Mouse (Mus musculus) stomach, embryonic 15.5 days (tissue): Measurements from ENCODE around the gene Gm49368. TPM values are rescaled to one million over a fixed set of nuclear protein-coding genes. Genes with fewer than 3 reads are reported as not detected.

Experiments
- ATAC-seq: fragments of 200-750 bp; cut with Nextera tagmentation; 2 replicates; pipeline ENCODE4 v1.8.0; 2017; ENCODE audit warnings: low read depth, moderate number of reproducible peaks, moderate TSS enrichment; ENCODE audit not compliant: insufficient read depth, low FRiP score
- H3K27ac ChIP-seq: fragments of 300-500 bp; sonication (generic); 2 replicates; pipeline ENCODE4 v1.5.1; 2015; ENCODE audit warnings: mild to moderate bottlenecking, inconsistent platforms
- H3K27me3 ChIP-seq: fragments of 300-500 bp; sonication (generic); replicated peaks from 2 replicates; pipeline ENCODE4 v1.6.1; 2015; ENCODE audit warnings: inconsistent platforms
- H3K36me3 ChIP-seq: fragments of 300-500 bp; sonication (generic); 2 replicates; pipeline ENCODE4 v1.6.1; 2015; ENCODE audit warnings: inconsistent platforms
- H3K4me1 ChIP-seq: fragments of 300-500 bp; sonication (generic); 2 replicates; pipeline ENCODE4 v1.6.1; 2015; ENCODE audit warnings: inconsistent platforms
- H3K4me2 ChIP-seq: fragments of 300-500 bp; sonication (generic); 2 replicates; pipeline ENCODE4 v1.6.1; 2015; ENCODE audit warnings: mild to moderate bottlenecking, inconsistent platforms
- H3K4me3 ChIP-seq: fragments of 300-500 bp; sonication (generic); replicated peaks from 2 replicates; pipeline ENCODE4 v1.5.1; 2015; ENCODE audit warnings: inconsistent platforms
- H3K9ac ChIP-seq: fragments of 300-500 bp; sonication (generic); 2 replicates; pipeline ENCODE4 v1.6.1; 2015; ENCODE audit warnings: inconsistent platforms
- H3K9me3 ChIP-seq: fragments of 300-500 bp; sonication (generic); 2 replicates; pipeline ENCODE4 v1.6.1; 2016; ENCODE audit warnings: inconsistent platforms
- WGBS: fragments of 180-500 bp; shearing (Covaris S2); methylation state at CpG from one replicate; pipeline ENCODE4 v1.1.7; 2015; 5-methylcytosine and 5-hydroxymethylcytosine counted together
- polyA plus RNA-seq: library from polyadenylated mRNA; unstranded; fragments of >200 nt; fragmentation: Nextera tagmentation; extraction: Ambion mirVana; gene quantifications from 2 replicates; pipeline ENCODE4 v1.2.1, GENCODE M21; 2015

The Gm49368 gene
- polyA plus RNA-seq, 1 experiment from 2014 or later, result not detected

GRCm38 (mm10) chr7:128110314-128110713 is 47.8 kb downstream of the Gm49368 start:
- Histone ChIP-seq H3K9ac (no peak overlapping the region), H3K9me3 (no peaks in the 10 kb centered on the region), H3K36me3 (no peaks in the 10 kb centered on the region), H3K4me2 (no peak overlapping the region), H3K27me3 (no peaks in the 10 kb centered on the region), H3K4me1 (no peaks in the 10 kb centered on the region), H3K4me3 (no peak overlapping the region), H3K27ac (no peak overlapping the region)
- no peak for ATAC-seq
- 43% methylated on average over 2 of the region's 2 CpGs for WGBS

GRCm38 (mm10) chr7:128112131-128112530 is 49.6 kb downstream of the Gm49368 start:
- H3K36me3 ChIP-seq, result no peaks in the 10 kb centered on the region
- H3K4me3 ChIP-seq, result no peak overlapping the region
- ATAC-seq, result no peak
- no peak overlapping the region for H3K27ac ChIP-seq
- 85% methylated on average over 11 of the region's 11 CpGs for WGBS
- no peaks in the 10 kb centered on the region for H3K4me1 ChIP-seq
- H3K9me3 ChIP-seq, result no peaks in the 10 kb centered on the region
- no peak overlapping the region for H3K9ac ChIP-seq
- H3K27me3 ChIP-seq, result no peaks in the 10 kb centered on the region
- no peak overlapping the region for H3K4me2 ChIP-seq

GRCm38 (mm10) chr7:128114371-128115105 is 52.1 kb downstream of the Gm49368 start:
- H3K9ac ChIP-seq, result no peak overlapping the region
- WGBS, result 90% methylated on average over 11 of the region's 11 CpGs
- H3K9me3 ChIP-seq, result no peaks in the 10 kb centered on the region
- ATAC-seq, result no peak
- H3K4me2 ChIP-seq, result no peak overlapping the region
- H3K27ac ChIP-seq, result no peak overlapping the region
- H3K4me1 ChIP-seq, result no peaks in the 10 kb centered on the region
- H3K4me3 ChIP-seq, result no peak overlapping the region
- H3K36me3 ChIP-seq, result no peaks in the 10 kb centered on the region
- H3K27me3 ChIP-seq, result no peaks in the 10 kb centered on the region

- H3K36me3 ChIP-seq, result no peaks in the 10 kb centered on the region
- H3K27me3 ChIP-seq, result no peaks in the 10 kb centered on the region
- no peak for ATAC-seq
- H3K4me3 ChIP-seq, result no peak overlapping the region
- H3K9me3 ChIP-seq, result no peaks in the 10 kb centered on the region
- 70% methylated on average over 5 of the region's 5 CpGs for WGBS
- H3K4me1 ChIP-seq, result no peaks in the 10 kb centered on the region
- H3K27ac ChIP-seq, result no peak overlapping the region
- no peak overlapping the region for H3K4me2 ChIP-seq
- H3K9ac ChIP-seq, result no peak overlapping the region
Observed at GRCm38 (mm10) chr7:128115211-128115958, 52.9 kb downstream of the Gm49368 start.

- H3K9ac ChIP-seq, result no peak overlapping the region
- H3K27me3 ChIP-seq, result no peaks in the 10 kb centered on the region
- no peaks in the 10 kb centered on the region for H3K4me1 ChIP-seq
- no peaks in the 10 kb centered on the region for H3K9me3 ChIP-seq
- H3K27ac ChIP-seq, result no peak overlapping the region
- H3K4me3 ChIP-seq, result no peak overlapping the region
- 91% methylated on average over 5 of the region's 5 CpGs for WGBS
- no peaks in the 10 kb centered on the region for H3K36me3 ChIP-seq
- no peak overlapping the region for H3K4me2 ChIP-seq
- no peak for ATAC-seq
Observed at GRCm38 (mm10) chr7:128116396-128116795, 53.9 kb downstream of the Gm49368 start.

- H3K27ac ChIP-seq, result no peak overlapping the region
- H3K36me3 ChIP-seq, result no peaks in the 10 kb centered on the region
- no peak overlapping the region for H3K4me3 ChIP-seq
- WGBS, result 80% methylated on average over 6 of the region's 6 CpGs
- no peaks in the 10 kb centered on the region for H3K4me1 ChIP-seq
- no peak overlapping the region for H3K4me2 ChIP-seq
- H3K9me3 ChIP-seq, result no peaks in the 10 kb centered on the region
- H3K9ac ChIP-seq, result no peak overlapping the region
- no peaks in the 10 kb centered on the region for H3K27me3 ChIP-seq
- no peak for ATAC-seq
Observed at GRCm38 (mm10) chr7:128119726-128120490, 57.4 kb downstream of the Gm49368 start.

GRCm38 (mm10) chr7:128128741-128129720 is 66.5 kb downstream of the Gm49368 start, which contains the start of gene Itgax:
Itgax (plus strand) TSS chr7:128129547.
- no peak within 1 kb of the TSS for H3K4me2 ChIP-seq
- no peaks in the 10 kb centered on the region for H3K4me1 ChIP-seq
- H3K9me3 ChIP-seq, result no peaks in the 10 kb centered on the region
- no peak within 1 kb of the TSS for H3K9ac ChIP-seq
- H3K27me3 ChIP-seq, result no peaks in the 10 kb centered on the region
- H3K36me3 ChIP-seq, result no peaks in the 10 kb centered on the region
- WGBS, result 64% methylated on average over 8 of the region's 8 CpGs
- no peak for ATAC-seq
- H3K4me3 ChIP-seq, result no peak within 1 kb of the TSS
- H3K27ac ChIP-seq, result no peak within 1 kb of the TSS

- Histone ChIP-seq H3K27me3 (no peaks in the 10 kb centered on the region), H3K4me2 (no peak overlapping the region), H3K27ac (no peak overlapping the region), H3K9ac (no peak overlapping the region), H3K36me3 (no peaks in the 10 kb centered on the region), H3K4me1 (no peaks in the 10 kb centered on the region), H3K9me3 (no peaks in the 10 kb centered on the region), H3K4me3 (no peak overlapping the region)
- WGBS, result 79% methylated on average over 5 of the region's 5 CpGs
- ATAC-seq, result no peak
Observed at GRCm38 (mm10) chr7:128132148-128132547, 69.7 kb downstream of the Gm49368 start.

GRCm38 (mm10) chr7:128133596-128133995 is 71.1 kb downstream of the Gm49368 start:
- H3K4me2 ChIP-seq, result no peak overlapping the region
- no peaks in the 10 kb centered on the region for H3K27me3 ChIP-seq
- no peaks in the 10 kb centered on the region for H3K9me3 ChIP-seq
- H3K36me3 ChIP-seq, result no peaks in the 10 kb centered on the region
- no peak overlapping the region for H3K9ac ChIP-seq
- H3K4me3 ChIP-seq, result no peak overlapping the region
- ATAC-seq, result no peak
- H3K4me1 ChIP-seq, result no peaks in the 10 kb centered on the region
- 66% methylated on average over 2 of the region's 2 CpGs for WGBS
- no peak overlapping the region for H3K27ac ChIP-seq

- H3K36me3 ChIP-seq, result no peaks in the 10 kb centered on the region
- H3K27me3 ChIP-seq, result no peaks in the 10 kb centered on the region
- no peaks in the 10 kb centered on the region for H3K4me1 ChIP-seq
- ATAC-seq, result no peak
- no peak overlapping the region for H3K4me2 ChIP-seq
- H3K27ac ChIP-seq, result no peak overlapping the region
- 35% methylated on average over 4 of the region's 4 CpGs for whole genome bisulfite sequencing
- H3K4me3 ChIP-seq, result no peak overlapping the region
- H3K9me3 ChIP-seq, result no peaks in the 10 kb centered on the region
- H3K9ac ChIP-seq, result no peak overlapping the region
Observed at GRCm38 (mm10) chr7:128136927-128137326, 74.4 kb downstream of the Gm49368 start.

- Histone ChIP-seq H3K9me3 (no peaks in the 10 kb centered on the region), H3K4me1 (no peaks in the 10 kb centered on the region), H3K4me3 (no peak overlapping the region), H3K4me2 (no peak overlapping the region), H3K27ac (no peak overlapping the region), H3K36me3 (no peaks in the 10 kb centered on the region), H3K27me3 (no peaks in the 10 kb centered on the region), H3K9ac (no peak overlapping the region)
- ATAC-seq, result no peak
- 92% methylated on average over 6 of the region's 6 CpGs for WGBS
Observed at GRCm38 (mm10) chr7:128139611-128140010, 77.1 kb downstream of the Gm49368 start.
